In the genomic region with DNA sequence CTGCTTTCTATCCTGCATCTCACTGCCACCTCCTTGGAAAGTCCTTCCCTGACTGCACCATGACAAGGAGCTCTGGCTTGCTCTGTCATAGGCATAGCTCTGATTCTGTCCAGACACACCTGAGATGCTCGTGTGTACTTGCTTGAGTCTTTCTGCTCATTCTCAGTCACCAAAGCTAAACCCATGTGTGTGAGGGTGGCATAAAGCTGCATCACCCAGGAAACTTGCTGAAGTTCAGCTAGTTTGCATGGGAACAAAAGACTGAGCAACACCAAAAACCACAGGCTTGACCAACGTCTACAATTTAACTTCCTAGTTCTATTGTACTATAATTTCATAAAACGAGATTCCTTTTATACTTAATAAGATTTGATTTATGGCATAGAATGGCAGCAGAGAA, we compare ENCODE assay signal across 26 mouse cellular contexts. TPM values are rescaled to one million over a fixed set of nuclear protein-coding genes. Genes with fewer than 3 reads are reported as not detected.
DNase-seq lines count a peak whose midpoint lies in the region; ATAC-seq lines count a peak whose summit lies in the region.
"Had no signal": no experiment of that assay in that cellular context is flagged by ENCODE, and none has a peak within 500 bp of the region (broad histone marks: within the 10 kb centered on the region; RNA-seq: fewer than 3 reads in every experiment).

No protein-coding gene starts in this region.

- no peaks in the 10 kb centered on the region for H3K4me1 ChIP-seq in forebrain, embryonic 15.5 days
- H3K4me1 ChIP-seq: hindbrain, embryonic 10.5 days; hindbrain, embryonic 13.5 days; intestine, embryonic 15.5 days had no signal

- 83% methylated on average over 3 of the region's 3 CpGs for WGBS in forebrain, embryonic 15.5 days

- no peak overlapping the region for H3K4me3 ChIP-seq in forebrain, embryonic 15.5 days
- H3K4me3 ChIP-seq: hindbrain, embryonic 10.5 days; hindbrain, embryonic 13.5 days; intestine, embryonic 15.5 days had no signal

- H3K4me2 ChIP-seq in forebrain, embryonic 15.5 days (replicated peaks), result no peak overlapping the region
- H3K4me2 ChIP-seq: heart, embryonic 11.5 days; hindbrain, embryonic 13.5 days; intestine, embryonic 15.5 days had no signal

- H3K9me3 ChIP-seq in forebrain, embryonic 15.5 days, result no peaks in the 10 kb centered on the region
- H3K9me3 ChIP-seq: G1E; hindbrain, embryonic 10.5 days; hindbrain, embryonic 13.5 days; intestine, embryonic 15.5 days had no signal

- no peak overlapping the region for H3K9ac ChIP-seq in forebrain, embryonic 15.5 days (replicated peaks)
- H3K9ac ChIP-seq: hindbrain, embryonic 13.5 days; intestine, embryonic 15.5 days had no signal

- peak; percentile 71 for DNase-seq in heart, adult 11 months
- no peak for DNase-seq in heart, postnatal 10 days
- no peak for DNase-seq in adipocyte (ENCODE audit: low spot score)
- DNase-seq: adrenal gland, adult 2 months; adrenal gland, postnatal 14 days; B cell, adult 2 months; cerebellum, adult 11-12 months; cerebellum, adult 8-10 months; cerebellum, postnatal 10 days; cerebellum, postnatal 36 days; gastrocnemius, postnatal 14 days; heart, postnatal 36 days; kidney, adult 11 months had no signal

- no peaks in the 10 kb centered on the region for H3K27me3 ChIP-seq in forebrain, embryonic 15.5 days
- H3K27me3 ChIP-seq: CH12.LX; hindbrain, embryonic 13.5 days; intestine, embryonic 15.5 days; Patski had no signal

- H3K36me3 ChIP-seq in forebrain, embryonic 15.5 days, result no peaks in the 10 kb centered on the region
- H3K36me3 ChIP-seq: G1E; hindbrain, embryonic 10.5 days; hindbrain, embryonic 13.5 days; intestine, embryonic 15.5 days had no signal

- ATAC-seq in common myeloid progenitor, adult 5-6 weeks (replicated peaks; ENCODE audit: low read depth, poor library complexity, severe bottlenecking), result peak; percentile 36; the same call in 1 of the 2 replicates
- peak; percentile 58 for ATAC-seq in megakaryocyte progenitor cell, adult 5-6 weeks (replicated peaks; ENCODE audit: poor library complexity)
- ATAC-seq in forebrain, embryonic 15.5 days (replicated peaks), result no peak
- ATAC-seq: forebrain, embryonic 14.5 days; hindbrain, embryonic 16.5 days; intestine, embryonic 15.5 days; Patski had no signal

- H3K27ac ChIP-seq in forebrain, embryonic 15.5 days (replicated peaks), result no peak overlapping the region
- H3K27ac ChIP-seq: hindbrain, embryonic 10.5 days; hindbrain, embryonic 13.5 days; intestine, embryonic 15.5 days had no signal

- intact Hi-C loops in heart, postnatal 10 days (cut with DNase I), result no loop called here

RNA-seq across cellular contexts. Expression of a gene that starts 18.6 kb away (rescaled TPM):
- under 1 TPM; 0.32 to 0.34 TPM for total RNA-seq in heart, postnatal 10 days (2021)
- 2.8 and 2.9 TPM in 2 replicates for total RNA-seq in common myeloid progenitor, adult 5-6 weeks (2017)
- 18.1 and 20.8 TPM in 2 replicates for total RNA-seq in megakaryocyte progenitor cell, adult 5-6 weeks (2015)
- 24.5 and 24.9 TPM in 2 replicates for total RNA-seq in megakaryocyte progenitor cell, adult 5-6 weeks (2017)
- polyA plus RNA-seq in forebrain, embryonic 15.5 days (2015; fragmentation: Nextera tagmentation; extraction: Ambion mirVana), result 0.14 and 0.15 TPM in 2 replicates
- total RNA-seq: gastrocnemius, postnatal 14 days had no signal
- polyA plus RNA-seq: adrenal gland, adult 2 months; forebrain, embryonic 11.5 days; G1E; hindbrain, embryonic 10.5 days; hindbrain, embryonic 13.5 days; Patski had no signal
